Mouse (Mus musculus): Measurements from ENCODE around the gene Rassf9. TPM values are rescaled to one million over a fixed set of nuclear protein-coding genes. Genes with fewer than 3 reads are reported as not detected.

Rassf9 gene
- 0.34 and 0.59 TPM in 2 replicates for polyA plus RNA-seq (2015; fragmentation: Nextera tagmentation; extraction: Ambion mirVana)

DNA sequence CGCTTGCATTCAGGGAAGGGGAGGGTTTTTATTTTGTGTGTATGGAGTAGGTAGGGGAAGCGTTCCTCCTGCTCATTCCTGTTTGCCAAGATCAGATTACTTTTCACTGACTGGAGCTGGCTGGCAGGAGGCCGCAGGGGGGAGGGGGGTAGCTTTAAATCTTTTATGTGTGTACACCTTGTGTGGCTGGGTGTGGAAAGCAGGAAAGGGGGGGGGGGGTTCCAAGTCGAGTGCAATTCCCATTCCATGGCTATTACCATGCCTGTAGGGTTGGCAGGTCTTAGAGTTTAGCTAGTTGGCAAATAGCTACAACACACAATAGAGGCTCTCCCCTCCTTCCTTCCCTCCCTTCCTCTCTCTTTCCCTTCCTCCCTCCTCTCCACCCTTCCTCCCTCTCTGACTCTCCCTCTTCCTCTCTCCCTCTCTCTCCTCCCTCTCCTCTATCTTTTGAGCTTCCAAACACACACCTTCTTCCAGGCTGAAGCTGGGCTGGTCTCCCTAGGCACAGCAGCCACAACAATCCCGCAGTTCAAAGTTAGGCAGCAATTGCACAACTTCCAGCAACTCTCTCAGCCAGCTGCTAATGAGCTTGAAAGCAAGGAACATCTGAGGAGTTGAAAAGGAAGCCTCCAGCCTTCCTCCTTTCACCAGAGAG lies at the start of gene Rassf9:
Gene Rassf9 (plus strand): TSS at position 416 of the 655 bp plus-strand sequence.

GRCm38 (mm10) chr10:102490386-102490785 lies 21.6 kb upstream of the Rassf9 start, which contains the start of gene Nts:
Nts (minus strand) TSS chr10:102490486.

Other genes starting within 250 kb of the Rassf9 start
- 0.34 and 0.47 TPM in 2 replicates for gene Nts, start 21.7 kb upstream of the Rassf9 start, polyA plus RNA-seq (2015; fragmentation: Nextera tagmentation; extraction: Ambion mirVana)